Comparison of ENCODE assay signal across 16 mouse cellular contexts in genomic region chr2:145401240-145401805, GRCm38 (mm10).
DNase-seq lines count a peak whose midpoint lies in the region; ATAC-seq and TF ChIP-seq lines count a peak whose summit lies in the region.
"Had no signal": no experiment of that assay in that cellular context is flagged by ENCODE, and none has a peak within 500 bp of the region (broad histone marks: within the 10 kb centered on the region; RNA-seq: fewer than 3 reads in every experiment).

No protein-coding gene starts in this region.

- no peak for DNase-seq in heart, adult 2 months
- no peak for DNase-seq in neural tube, embryonic 11.5 days (ENCODE audit: low spot score)
- DNase-seq in neural tube, embryonic 10.5 days (ENCODE audit: extremely low spot score, low spot score), result no peak
- DNase-seq in heart, postnatal 0 days (ENCODE audit: low spot score), result peak; percentile 39
- DNase-seq: embryo, embryonic 11 days; kidney, adult 11 months; kidney, postnatal 25 days; liver, postnatal 0 days; thymus, postnatal 14 days had no signal

- no peak for TF ChIP-seq POLR2A in heart, adult 2 months (IDR thresholded peaks at IDR 0.05; ENCODE audit: insufficient read depth, low read depth, low read length)
- no peak for TF ChIP-seq POLR2A in myocyte (IDR thresholded peaks at IDR 0.05; ENCODE audit: insufficient read length, low read depth)

- H3K36me3 ChIP-seq in heart, embryonic 13.5 days, result no peaks in the 10 kb centered on the region
- no peaks in the 10 kb centered on the region for H3K36me3 ChIP-seq in heart, adult 2 months (ENCODE audit: control insufficient read depth, insufficient read depth, low read length)
- no peaks in the 10 kb centered on the region for H3K36me3 ChIP-seq in neural tube, embryonic 11.5 days (ENCODE audit: control insufficient read depth, insufficient read depth, low read length)
- H3K36me3 ChIP-seq in heart, postnatal 0 days (replicated peaks; ENCODE audit: control insufficient read depth, insufficient read depth, low read length), result no peaks in the 10 kb centered on the region
- H3K36me3 ChIP-seq in myocyte (ENCODE audit: control insufficient read depth, insufficient read depth), result no peaks in the 10 kb centered on the region
- H3K36me3 ChIP-seq: limb, embryonic 15.5 days had no signal

- H3ac ChIP-seq in myocyte (ENCODE audit: control insufficient read depth, insufficient read length), result no peak overlapping the region

- H3K4me1 ChIP-seq in heart, embryonic 13.5 days, result peaks cover 49% of the 10 kb centered on the region
- no peaks in the 10 kb centered on the region for H3K4me1 ChIP-seq in heart, adult 2 months (ENCODE audit: control insufficient read depth, insufficient read depth, low read length)
- peaks cover 13% of the 10 kb centered on the region; the same call in 1 of the 2 replicates for H3K4me1 ChIP-seq in neural tube, embryonic 11.5 days (ENCODE audit: control insufficient read depth, insufficient read depth, low read length)
- H3K4me1 ChIP-seq in heart, postnatal 0 days (ENCODE audit: control insufficient read depth, insufficient read depth), result peaks cover 22% of the 10 kb centered on the region

- H3K9ac ChIP-seq in heart, embryonic 13.5 days, result no peak overlapping the region
- no peak overlapping the region for H3K9ac ChIP-seq in heart, adult 2 months (ENCODE audit: low read depth, low read length)
- H3K9ac ChIP-seq in neural tube, embryonic 11.5 days (ENCODE audit: low read length), result no peak overlapping the region
- no peak overlapping the region for H3K9ac ChIP-seq in heart, postnatal 0 days (replicated peaks; ENCODE audit: low read depth, low read length)
- H3K9ac ChIP-seq: limb, embryonic 15.5 days; liver, postnatal 0 days had no signal

- ATAC-seq in heart, embryonic 13.5 days (ENCODE audit: extremely low read depth, insufficient number of reproducible peaks, low FRiP score, low TSS enrichment), result no peak
- peak; percentile 21; the same call in 1 of the 2 replicates for ATAC-seq in neural tube, embryonic 11.5 days (ENCODE audit: insufficient read depth, low FRiP score, low TSS enrichment)
- peak; percentile 81 for ATAC-seq in heart, postnatal 0 days (ENCODE audit: insufficient read depth, low read depth)
- ATAC-seq in granulocyte monocyte progenitor cell, adult 5-6 weeks (replicated peaks; ENCODE audit: poor library complexity, severe bottlenecking), result no peak
- ATAC-seq: activated CD4-positive, CD25-positive, alpha-beta regulatory T cell, adult 4 months; liver, postnatal 0 days had no signal

- no peaks in the 10 kb centered on the region for H3K9me3 ChIP-seq in heart, embryonic 13.5 days
- H3K9me3 ChIP-seq in neural tube, embryonic 11.5 days (ENCODE audit: control insufficient read depth, low read length), result no peaks in the 10 kb centered on the region
- no peaks in the 10 kb centered on the region for H3K9me3 ChIP-seq in heart, postnatal 0 days (replicated peaks; ENCODE audit: control insufficient read depth, low read length)
- H3K9me3 ChIP-seq: limb, embryonic 15.5 days had no signal

- intact Hi-C loops in heart, adult 2 months (cut with DNase I), result no loop called here

- no peak overlapping the region for H3K4me2 ChIP-seq in heart, embryonic 13.5 days
- no peak overlapping the region for H3K4me2 ChIP-seq in neural tube, embryonic 11.5 days (ENCODE audit: low read depth)
- no peak overlapping the region for H3K4me2 ChIP-seq in heart, postnatal 0 days (ENCODE audit: low read depth, low read length)
- H3K4me2 ChIP-seq in myocyte (ENCODE audit: low read depth), result no peak overlapping the region
- H3K4me2 ChIP-seq: limb, embryonic 15.5 days had no signal

- no peak for TF ChIP-seq CTCF in heart, adult 2 months (IDR thresholded peaks at IDR 0.05)
- TF ChIP-seq CTCF in heart, postnatal 0 days (IDR thresholded peaks at IDR 0.05; ENCODE audit: low read depth), result no peak

- peak overlapping the region; percentile 12 for H3K27ac ChIP-seq in heart, embryonic 13.5 days (replicated peaks)
- no peak overlapping the region for H3K27ac ChIP-seq in heart, adult 2 months
- no peak overlapping the region for H3K27ac ChIP-seq in neural tube, embryonic 11.5 days (ENCODE audit: low read depth, low read length)
- H3K27ac ChIP-seq in heart, postnatal 0 days (ENCODE audit: low read depth), result no peak overlapping the region
- H3K27ac ChIP-seq: limb, embryonic 15.5 days; stomach, postnatal 0 days had no signal

- H3K4me3 ChIP-seq in heart, embryonic 13.5 days, result no peak overlapping the region
- no peak overlapping the region for H3K4me3 ChIP-seq in heart, adult 2 months
- H3K4me3 ChIP-seq in neural tube, embryonic 11.5 days (ENCODE audit: low read depth, low read length), result no peak overlapping the region
- H3K4me3 ChIP-seq in heart, postnatal 0 days (ENCODE audit: low read depth, low read length), result no peak overlapping the region
- H3K4me3 ChIP-seq in myocyte, result no peak overlapping the region
- H3K4me3 ChIP-seq: erythroblast, embryonic 14.5 days; limb, embryonic 15.5 days had no signal

- no peak for TF ChIP-seq EP300 in heart, adult 2 months (IDR thresholded peaks at IDR 0.05; ENCODE audit: insufficient read depth, low read depth, low read length)
- no peak for TF ChIP-seq EP300 in heart, postnatal 0 days (IDR thresholded peaks at IDR 0.05; ENCODE audit: low read depth)

- no peaks in the 10 kb centered on the region for H3K79me2 ChIP-seq in heart, adult 2 months (replicated peaks; ENCODE audit: control insufficient read depth, insufficient read depth, low read length)
- no peaks in the 10 kb centered on the region for H3K79me2 ChIP-seq in myocyte (ENCODE audit: control insufficient read depth, insufficient read depth)

- H3K27me3 ChIP-seq in heart, embryonic 13.5 days (replicated peaks), result no peaks in the 10 kb centered on the region
- H3K27me3 ChIP-seq in heart, adult 2 months (ENCODE audit: control insufficient read depth, insufficient read depth, low read length), result no peaks in the 10 kb centered on the region
- no peaks in the 10 kb centered on the region for H3K27me3 ChIP-seq in neural tube, embryonic 11.5 days (ENCODE audit: control insufficient read depth, insufficient read depth, low read length)
- H3K27me3 ChIP-seq in heart, postnatal 0 days (ENCODE audit: control insufficient read depth, insufficient read depth, low read length), result no peaks in the 10 kb centered on the region
- H3K27me3 ChIP-seq in myocyte (ENCODE audit: control insufficient read depth, insufficient read depth, insufficient read length), result no peaks in the 10 kb centered on the region
- H3K27me3 ChIP-seq: limb, embryonic 15.5 days had no signal

- 44% methylated on average over 6 of the region's 6 CpGs for WGBS in heart, embryonic 13.5 days
- WGBS in heart, adult 2 months, result 51% methylated on average over 6 of the region's 6 CpGs
- WGBS in neural tube, embryonic 11.5 days, result 58% methylated on average over 6 of the region's 6 CpGs
- 50% methylated on average over 6 of the region's 6 CpGs for WGBS in heart, postnatal 0 days

TF ChIP-seq in myocyte, 11 proteins besides CTCF, POLR2A, EP300 and RAD21:
- no peak for TF ChIP-seq TCF3 (IDR thresholded peaks at IDR 0.05; ENCODE audit: insufficient read length, low read depth)
- TF ChIP-seq CEBPB (IDR thresholded peaks at IDR 0.05; ENCODE audit: insufficient read depth, poor library complexity, severe bottlenecking), result no peak
- peak in 2 of 3 experiments; percentile 13 to 41 for TF ChIP-seq MYOD1 (IDR thresholded peaks at IDR 0.05; ENCODE audit: control insufficient read depth in 1 of 3, insufficient read length in 2 of 3, low read depth in 2 of 3)
- TF ChIP-seq SRF (IDR thresholded peaks at IDR 0.05; ENCODE audit: control insufficient read depth, insufficient read length, low read depth), result no peak
- TF ChIP-seq POLR2AphosphoS2 (IDR thresholded peaks at IDR 0.05; ENCODE audit: insufficient read length, low read depth), result no peak
- TF ChIP-seq MYOG (IDR thresholded peaks at IDR 0.05; ENCODE audit: control insufficient read depth in 1 of 3, insufficient read depth in 1 of 3, insufficient read length in 2 of 3, low read depth in 2 of 3), result peak in 1 of 3 experiments; percentile 28

Comparison
In these comparisons a context has a peak if more than half of its experiments do, and no peak if none do; other contexts are left out.
1. ATAC-seq: peak in neural tube, embryonic 11.5 days (single experiment) and heart, postnatal 0 days (single experiment); none in heart, embryonic 13.5 days (single experiment) and granulocyte monocyte progenitor cell, adult 5-6 weeks (single experiment).